Mouse (Mus musculus) CH12.LX (cell line): ENCODE data around the gene Taf1c. TPM values are rescaled to one million over a fixed set of nuclear protein-coding genes. Genes with fewer than 3 reads are reported as not detected.
A peak's percentile ranks its signal among the peaks of the same experiment; 100 is the strongest.

Experiments
- DNase-seq: peaks from one replicate; pipeline ENCODE4 v3.0.0-alpha.2; 2013; ENCODE audit errors: extremely low read depth
- H3K27ac ChIP-seq: 2 replicates; pipeline ENCODE4 v1.5.1; 2012; ENCODE audit warnings: low read depth, mild to moderate bottlenecking, control low read depth, moderate library complexity; ENCODE audit not compliant: insufficient read depth
- H3K27me3 ChIP-seq: replicated peaks from 2 replicates; pipeline ENCODE3; 2012; ENCODE audit warnings: inconsistent platforms
- H3K36me3 ChIP-seq, 2 experiments: replicated peaks in 1 of 2; 2 replicates each; pipeline versions ENCODE3 to v1.6.1; 2012; ENCODE audit warnings: inconsistent platforms in 1 of 2, low read length in 1 of 2, mild to moderate bottlenecking in 1 of 2, mixed read lengths in 1 of 2, moderate library complexity in 1 of 2; ENCODE audit not compliant: control insufficient read depth in 1 of 2, insufficient read depth in 1 of 2
- H3K4me1 ChIP-seq, 2 experiments: 2 replicates each; pipeline ENCODE4 v1.6.1; 2012; ENCODE audit warnings: inconsistent platforms in 1 of 2, moderate library complexity in 1 of 2; ENCODE audit not compliant: insufficient read depth in 2 of 2, control insufficient read depth in 1 of 2
- H3K4me2 ChIP-seq: 2 replicates; pipeline ENCODE4 v1.6.1; 2012; ENCODE audit warnings: low read depth, mild to moderate bottlenecking, control low read depth; ENCODE audit not compliant: poor library complexity, insufficient read depth, severe bottlenecking
- H3K4me3 ChIP-seq, 3 experiments: fragments of 150-350 bp in 1 of 3; sonication (generic) in 1 of 3; replicated peaks in 1 of 3; 2 replicates each; pipeline versions ENCODE3 to v1.5.1; 2011 to 2012; ENCODE audit warnings: low read depth in 2 of 3, low read length in 2 of 3, mild to moderate bottlenecking in 2 of 3, moderate library complexity in 2 of 3, control low read depth in 1 of 3, improper control_type of control experiment in 1 of 3, inconsistent platforms in 1 of 3, mixed read lengths in 1 of 3; ENCODE audit not compliant: poor library complexity in 1 of 3
- H3K79me2 ChIP-seq: replicated peaks from 2 replicates; pipeline ENCODE4 v1.6.1; 2012; ENCODE audit warnings: mild to moderate bottlenecking, moderate library complexity; ENCODE audit not compliant: control insufficient read depth, poor library complexity, insufficient read depth, severe bottlenecking; ENCODE audit errors: extremely low read depth
- H3K9ac ChIP-seq: 2 replicates; pipeline ENCODE4 v1.6.1; 2012; ENCODE audit warnings: low read depth, mild to moderate bottlenecking, control low read depth, moderate library complexity; ENCODE audit not compliant: insufficient read depth
- H3K9me3 ChIP-seq: replicated peaks from 2 replicates; pipeline ENCODE3; 2012; ENCODE audit warnings: low read length, inconsistent platforms, mixed read lengths
- CHD2 ChIP-seq: IDR thresholded peaks from 2 replicates; pipeline ENCODE4 v1.6.1; 2011; ENCODE audit warnings: low read length, improper control_type of control experiment
- CTCF ChIP-seq, 2 experiments: IDR thresholded peaks in 1 of 2; conservative IDR thresholded peaks in 1 of 2; 2 replicates each; pipeline ENCODE4 v1.5.1; 2011 to 2012; ENCODE audit warnings: low read depth in 2 of 2, low read length in 2 of 2, improper control_type of control experiment in 1 of 2, inconsistent platforms in 1 of 2, mild to moderate bottlenecking in 1 of 2, moderate library complexity in 1 of 2
- EP300 ChIP-seq: IDR thresholded peaks from 2 replicates; pipeline ENCODE4 v1.6.1; 2011; ENCODE audit warnings: low read length, improper control_type of control experiment
- GABPA ChIP-seq: IDR thresholded peaks from 2 replicates; pipeline ENCODE4 v1.6.1; 2012; ENCODE audit warnings: low read depth, low read length, improper control_type of control experiment, inconsistent platforms; ENCODE audit not compliant: insufficient replicate concordance
- IRF4 ChIP-seq: IDR thresholded peaks from 2 replicates; pipeline ENCODE4 v1.6.1; 2014; ENCODE audit warnings: low read depth, mild to moderate bottlenecking, inconsistent platforms, low read length, improper control_type of control experiment
- JUN ChIP-seq: IDR thresholded peaks from 2 replicates; pipeline ENCODE4 v1.6.1; 2011; ENCODE audit warnings: low read depth, mild to moderate bottlenecking, low read length, improper control_type of control experiment, moderate library complexity; ENCODE audit not compliant: insufficient read depth
- JUND ChIP-seq: conservative IDR thresholded peaks from 2 replicates; pipeline ENCODE4 v1.6.1; 2011; ENCODE audit warnings: low read depth, low read length, improper control_type of control experiment
- KAT2A ChIP-seq: IDR thresholded peaks from 2 replicates; pipeline ENCODE4 v1.6.1; 2012; ENCODE audit warnings: low read length, improper control_type of control experiment, inconsistent platforms; ENCODE audit not compliant: insufficient replicate concordance
- MAFK ChIP-seq: IDR thresholded peaks from 2 replicates; pipeline ENCODE4 v1.6.1; 2011; ENCODE audit warnings: low read length, improper control_type of control experiment; ENCODE audit not compliant: insufficient replicate concordance
- MAZ ChIP-seq: IDR thresholded peaks from 2 replicates; pipeline ENCODE4 v1.6.1; 2012; ENCODE audit warnings: low read depth, mild to moderate bottlenecking, inconsistent platforms, low read length, improper control_type of control experiment, moderate library complexity
- MEF2A ChIP-seq: IDR thresholded peaks from 2 replicates; pipeline ENCODE4 v1.6.1; 2014; ENCODE audit warnings: low read depth, mild to moderate bottlenecking, inconsistent platforms, low read length, improper control_type of control experiment, borderline replicate concordance
- MYC ChIP-seq: IDR thresholded peaks from 2 replicates; pipeline ENCODE4 v1.6.1; 2011; ENCODE audit warnings: low read depth, mild to moderate bottlenecking, improper control_type of control experiment, low read length
- POLR2AphosphoS2 ChIP-seq: IDR thresholded peaks from 2 replicates; pipeline ENCODE4 v1.6.1; 2011; ENCODE audit warnings: low read depth, low read length, improper control_type of control experiment
- RAD21 ChIP-seq: IDR thresholded peaks from 2 replicates; pipeline ENCODE4 v1.6.1; 2011; ENCODE audit warnings: low read depth, mild to moderate bottlenecking, low read length, improper control_type of control experiment, moderate library complexity
- SMC3 ChIP-seq: IDR thresholded peaks from 2 replicates; pipeline ENCODE4 v1.6.1; 2011; ENCODE audit warnings: low read depth, low read length, improper control_type of control experiment
- TCF12 ChIP-seq: IDR thresholded peaks from 2 replicates; pipeline ENCODE4 v1.6.1; 2014; ENCODE audit warnings: low read depth, mild to moderate bottlenecking, inconsistent platforms, low read length, improper control_type of control experiment
- UBTF ChIP-seq: IDR thresholded peaks from 2 replicates; pipeline ENCODE4 v1.6.1; 2012; ENCODE audit warnings: low read depth, mild to moderate bottlenecking, inconsistent platforms, low read length, improper control_type of control experiment, moderate library complexity
- USF1 ChIP-seq: IDR thresholded peaks from 2 replicates; pipeline ENCODE4 v1.6.1; 2014; ENCODE audit warnings: low read depth, mild to moderate bottlenecking, inconsistent platforms, low read length, improper control_type of control experiment
- ZKSCAN1 ChIP-seq: IDR thresholded peaks from 2 replicates; pipeline ENCODE4 v1.6.1; 2012; ENCODE audit warnings: low read depth, inconsistent platforms, low read length, improper control_type of control experiment, borderline replicate concordance
- ZNF384 ChIP-seq: IDR thresholded peaks from 2 replicates; pipeline ENCODE4 v1.6.1; 2012; ENCODE audit warnings: low read depth, low read length, improper control_type of control experiment, inconsistent platforms
- dilution Hi-C: fragments of 300-500 bp; cut with MboI; formaldehyde crosslinking; loops from 2 replicates; pipeline ENCODE4 v1.14.3; 2020; ENCODE audit warnings: low sequenced_read_pairs; ENCODE audit not compliant: extremely low pct_unique_long_range_greater_than_20kb, extremely low pct_ligation_motif_present
- in situ Hi-C: fragments of 300-500 bp; cut with MboI; formaldehyde crosslinking; loops from 3 replicates; pipeline ENCODE4 v1.14.3; 2019; ENCODE audit warnings: low sequenced_read_pairs, low pct_ligation_motif_present, low pct_unique_long_range_greater_than_20kb, mixed read lengths
- polyA plus RNA-seq: library from polyadenylated mRNA; unstranded; fragments of >175 nt; gene quantifications from 2 replicates; pipeline ENCODE4 v1.2.1, GENCODE M21; 2012; ENCODE audit warnings: low read depth; ENCODE audit not compliant: insufficient read length
- total RNA-seq, 2 experiments: library from RNA; depleted of rRNA; stranded (reverse); fragments of 300-350 nt in 1 of 2; fragments of >200 nt in 1 of 2; gene quantifications; 2 replicates each; pipeline ENCODE4 v1.2.3; 2012 to 2014

Taf1c gene
- total and polyA plus RNA-seq, 3 experiments = 11.0 to 14.9 (median 12.1) TPM

GRCm38 (mm10) chr8:119612471-119612870, 7.4 kb upstream of the Taf1c start, which contains the start of gene Adad2:
Gene Adad2 (plus strand): TSS chr8:119612747.
- no peak within 1 kb of the TSS for H3K27ac ChIP-seq
- H3K4me1 ChIP-seq = peaks cover 5 to 11% of the 10 kb centered on the region in 2 experiments
- no peak within 1 kb of the TSS for H3K4me3 ChIP-seq
- H3K27me3 ChIP-seq = peaks cover 57% of the 10 kb centered on the region
- H3K36me3 ChIP-seq = no peaks in the 10 kb centered on the region
- no peak within 1 kb of the TSS for H3K4me2 ChIP-seq
- peaks cover 19% of the 10 kb centered on the region for H3K9me3 ChIP-seq
- no peak within 1 kb of the TSS for H3K9ac ChIP-seq
- no peak for DNase-seq
- no peaks in the 10 kb centered on the region for H3K79me2 ChIP-seq
- in situ Hi-C loops (no loop called here), dilution Hi-C loops (no loop called here)
- no peak for TF ChIP-seq MYC
- no peak for TF ChIP-seq TCF12
- no peak for TF ChIP-seq IRF4
- TF ChIP-seq JUND = no peak
- no peak for TF ChIP-seq CTCF (conservative IDR thresholded peaks at IDR 0.05 in 1 of 2, IDR thresholded peaks at IDR 0.05 in 1 of 2; ENCODE audit: low read depth in 2 of 2, low read length in 2 of 2)
- no peak for TF ChIP-seq EP300
- no peak for TF ChIP-seq SMC3
- no peak for TF ChIP-seq CHD2
- TF ChIP-seq UBTF = no peak
- no peak for TF ChIP-seq KAT2A
- TF ChIP-seq MAFK = no peak
- no peak for TF ChIP-seq JUN
- TF ChIP-seq USF1 = no peak
- TF ChIP-seq GABPA = no peak
- TF ChIP-seq POLR2AphosphoS2 = no peak

- dilution Hi-C loops (no loop called here), in situ Hi-C loops (loop anchor here (5.0 kb wide), 1 partner anchor 104 kb away; the partner anchor contains the start of gene Slc38a8)
- peaks cover 14% of the 10 kb centered on the region for H3K9me3 ChIP-seq
- no peak for TF ChIP-seq UBTF
- TF ChIP-seq RAD21 = peak; percentile 11
- no peak for TF ChIP-seq ZKSCAN1
- TF ChIP-seq MYC = peak; percentile 78
- no peak for TF ChIP-seq JUN
- peak in 1 of 2 experiments; percentile 61; a peak in 2 of 4 replicates for TF ChIP-seq CTCF (conservative IDR thresholded peaks at IDR 0.05 in 1 of 2, IDR thresholded peaks at IDR 0.05 in 1 of 2; ENCODE audit: low read depth in 2 of 2, low read length in 2 of 2)
- no peak for TF ChIP-seq MAZ
- TF ChIP-seq ZNF384 = peak; percentile 84
- no peak for TF ChIP-seq MEF2A
- H3K4me1 ChIP-seq = peaks cover 7 to 21% of the 10 kb centered on the region in 2 experiments
- peaks cover 10% of the 10 kb centered on the region; the same call in 1 of the 2 replicates for H3K79me2 ChIP-seq
- no peak for DNase-seq
- H3K9ac ChIP-seq = no peak overlapping the region
- H3K4me2 ChIP-seq = no peak overlapping the region
- H3K36me3 ChIP-seq = peaks cover 17 to 23% of the 10 kb centered on the region in 2 experiments
- no peak overlapping the region for H3K27ac ChIP-seq
- no peak overlapping the region for H3K4me3 ChIP-seq
- peaks cover 12% of the 10 kb centered on the region for H3K27me3 ChIP-seq
These were observed 1.2 kb upstream of the Taf1c start for GRCm38 (mm10) chr8:119606224-119606623.
